Mouse (Mus musculus): Measurements from ENCODE around the gene Nit1. TPM values are rescaled to one million over a fixed set of nuclear protein-coding genes. Genes with fewer than 3 reads are reported as not detected.

Gene Nit1
- total and polyA plus RNA-seq, 3 experiments: 17.9 to 26.3 TPM; not detected in 1

DNA sequence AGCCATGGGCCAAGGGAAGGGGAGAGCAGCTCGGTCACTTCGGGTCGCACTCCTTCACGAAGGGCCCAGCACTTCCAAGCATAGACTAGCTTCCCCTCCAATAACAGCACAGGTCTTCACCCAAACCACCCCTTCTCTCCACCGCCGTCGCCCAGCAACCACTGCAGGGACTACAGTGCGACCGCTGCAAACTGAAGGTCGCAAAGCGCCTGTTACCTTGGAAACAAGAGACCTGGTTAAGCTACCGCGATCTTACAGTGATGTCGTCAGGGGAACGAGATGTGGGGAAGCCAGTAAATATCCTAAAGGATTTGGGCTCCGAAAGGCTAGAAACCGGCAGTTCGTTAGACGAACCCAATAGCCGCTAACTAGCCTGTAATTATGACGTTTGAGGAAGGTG lies 15.2 kb upstream of the Nit1 start, which contains the start of gene Klhdc9:
Klhdc9 (minus strand) TSS at position 143 of the 400 bp plus-strand sequence.
- no peak for TF ChIP-seq TAL1 (IDR thresholded peaks at IDR 0.05; ENCODE audit: low read length)
- TF ChIP-seq MAFK (IDR thresholded peaks at IDR 0.05; ENCODE audit: borderline replicate concordance, low read depth, low read length): no peak
- TF ChIP-seq MXI1 (IDR thresholded peaks at IDR 0.05; ENCODE audit: low read depth, low read length): no peak
- no peak for TF ChIP-seq MEF2A (IDR thresholded peaks at IDR 0.05; ENCODE audit: extremely low read depth, insufficient replicate concordance, low read depth, low read length, poor library complexity, severe bottlenecking)
- TF ChIP-seq ZMIZ1 (IDR thresholded peaks at IDR 0.05; ENCODE audit: low read depth, low read length): no peak
- no peak for TF ChIP-seq POLR2AphosphoS5 (IDR thresholded peaks at IDR 0.05; ENCODE audit: borderline replicate concordance, low read depth, low read length)
- no peak for TF ChIP-seq SMC3 (IDR thresholded peaks at IDR 0.05; ENCODE audit: low read depth, low read length)
- no peak for TF ChIP-seq MYC (IDR thresholded peaks at IDR 0.05; ENCODE audit: low read depth, low read length)
- TF ChIP-seq ZC3H11A (IDR thresholded peaks at IDR 0.05; ENCODE audit: low read depth, low read length): no peak
- no peak for TF ChIP-seq RAD21 (IDR thresholded peaks at IDR 0.05; ENCODE audit: low read depth, low read length)
- TF ChIP-seq TCF12 (IDR thresholded peaks at IDR 0.05; ENCODE audit: low read depth, low read length): no peak
- no peak for TF ChIP-seq ZKSCAN1 (IDR thresholded peaks at IDR 0.05; ENCODE audit: low read depth, low read length)
- Histone ChIP-seq H3K9me3 (replicated peaks; ENCODE audit: insufficient read depth, low read length) (no peaks in the 10 kb centered on the region), H3K79me2 (ENCODE audit: control insufficient read depth, insufficient read depth, low read length, poor library complexity) (no peaks in the 10 kb centered on the region), H3K9ac (ENCODE audit: control insufficient read depth, low read depth, low read length, poor library complexity, severe bottlenecking) (no peak within 1 kb of the TSS), H3K4me1 (ENCODE audit: control insufficient read depth in 1 of 2, insufficient read depth in 2 of 2, low read length in 2 of 2) (0 out of 4 replicates have a peak, but pooled peaks cover 0 to 2% of the 10 kb centered on the region in 2 experiments), H3K4me3 (ENCODE audit: control insufficient read depth in 1 of 2, insufficient read depth in 1 of 2, low read depth in 2 of 2, low read length in 2 of 2) (no peak within 1 kb of the TSS), H3K27me3 (ENCODE audit: control insufficient read depth in 1 of 2, insufficient read depth in 2 of 2, low read length in 2 of 2) (no peaks in the 10 kb centered on the region), H3K36me3 (ENCODE audit: control insufficient read depth in 1 of 2, insufficient read depth in 2 of 2, low read length in 2 of 2) (peaks cover 2 to 9% of the 10 kb centered on the region in 2 experiments; a peak in 2 of 4 replicates), H3K27ac (ENCODE audit: control insufficient read depth, low read depth, low read length) (no peak within 1 kb of the TSS)
- DNase-seq (ENCODE audit: low read depth, low spot score): no peak

DNA sequence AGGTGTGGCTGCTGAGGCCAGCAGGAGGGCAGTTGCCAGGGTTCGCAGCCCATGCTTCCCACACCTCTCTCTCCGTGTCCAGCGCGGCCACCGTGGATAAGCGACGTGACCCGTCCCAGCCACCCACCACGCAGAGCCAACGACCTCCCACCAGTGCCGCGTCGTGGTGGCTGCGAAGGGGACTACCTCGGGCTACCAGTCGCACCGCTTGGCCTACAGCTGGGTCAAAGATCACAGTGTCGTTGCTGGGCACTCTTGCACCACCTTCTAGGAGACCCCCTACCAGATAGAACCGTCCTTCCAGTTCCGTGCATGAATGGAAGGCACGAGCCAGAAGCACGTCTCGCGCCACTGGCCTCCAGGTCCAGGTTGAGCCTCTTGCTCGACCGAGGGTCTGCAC lies 14.8 kb upstream of the Nit1 start:
- H3K9ac ChIP-seq (ENCODE audit: control insufficient read depth, low read depth, low read length, poor library complexity, severe bottlenecking): no peak overlapping the region
- H3K36me3 ChIP-seq (ENCODE audit: control insufficient read depth in 1 of 2, insufficient read depth in 2 of 2, low read length in 2 of 2): peaks cover 2 to 10% of the 10 kb centered on the region in 2 experiments; a peak in 2 of 4 replicates
- no peaks in the 10 kb centered on the region for H3K9me3 ChIP-seq (replicated peaks; ENCODE audit: insufficient read depth, low read length)
- no peak overlapping the region for H3K27ac ChIP-seq (ENCODE audit: control insufficient read depth, low read depth, low read length)
- H3K4me1 ChIP-seq (ENCODE audit: control insufficient read depth in 1 of 2, insufficient read depth in 2 of 2, low read length in 2 of 2): 0 out of 4 replicates have a peak, but pooled peaks cover 0 to 2% of the 10 kb centered on the region in 2 experiments
- H3K27me3 ChIP-seq (ENCODE audit: control insufficient read depth in 1 of 2, insufficient read depth in 2 of 2, low read length in 2 of 2): no peaks in the 10 kb centered on the region
- no peak for TF ChIP-seq RAD21 (IDR thresholded peaks at IDR 0.05; ENCODE audit: low read depth, low read length)
- no peak for TF ChIP-seq USF2 (IDR thresholded peaks at IDR 0.05; ENCODE audit: borderline replicate concordance in 1 of 2, insufficient read depth in 1 of 2, low read depth in 1 of 2, low read length in 2 of 2)
- TF ChIP-seq MYB (IDR thresholded peaks at IDR 0.05; ENCODE audit: low read depth, low read length): no peak
- no peak for TF ChIP-seq MEF2A (IDR thresholded peaks at IDR 0.05; ENCODE audit: extremely low read depth, insufficient replicate concordance, low read depth, low read length, poor library complexity, severe bottlenecking)
- no peak for TF ChIP-seq MYC (IDR thresholded peaks at IDR 0.05; ENCODE audit: low read depth, low read length)
- no peak for TF ChIP-seq ELF1 (IDR thresholded peaks at IDR 0.05; ENCODE audit: low read depth, low read length)
- no peak for TF ChIP-seq TAL1 (IDR thresholded peaks at IDR 0.05; ENCODE audit: low read length)
- TF ChIP-seq NRF1 (IDR thresholded peaks at IDR 0.05; ENCODE audit: insufficient read depth, low read depth, low read length, poor library complexity, severe bottlenecking): no peak
- TF ChIP-seq GATA1 (IDR thresholded peaks at IDR 0.05; ENCODE audit: low read depth, low read length): no peak
- TF ChIP-seq ZKSCAN1 (IDR thresholded peaks at IDR 0.05; ENCODE audit: low read depth, low read length): no peak
- TF ChIP-seq GABPA (IDR thresholded peaks at IDR 0.05; ENCODE audit: low read depth, low read length): no peak
- no peak for TF ChIP-seq USF1 (IDR thresholded peaks at IDR 0.05; ENCODE audit: low read depth, low read length)
- no peak for TF ChIP-seq ZNF384 (IDR thresholded peaks at IDR 0.05; ENCODE audit: low read depth, low read length)
- no peak for TF ChIP-seq SMC3 (IDR thresholded peaks at IDR 0.05; ENCODE audit: low read depth, low read length)
- no peak overlapping the region for H3K4me3 ChIP-seq (ENCODE audit: control insufficient read depth in 1 of 2, insufficient read depth in 1 of 2, low read depth in 2 of 2, low read length in 2 of 2)
- no peak for DNase-seq (ENCODE audit: low read depth, low spot score)
- H3K79me2 ChIP-seq (ENCODE audit: control insufficient read depth, insufficient read depth, low read length, poor library complexity): no peaks in the 10 kb centered on the region
